26 mouse cellular contexts compared by ENCODE assay signal in the genomic region with DNA sequence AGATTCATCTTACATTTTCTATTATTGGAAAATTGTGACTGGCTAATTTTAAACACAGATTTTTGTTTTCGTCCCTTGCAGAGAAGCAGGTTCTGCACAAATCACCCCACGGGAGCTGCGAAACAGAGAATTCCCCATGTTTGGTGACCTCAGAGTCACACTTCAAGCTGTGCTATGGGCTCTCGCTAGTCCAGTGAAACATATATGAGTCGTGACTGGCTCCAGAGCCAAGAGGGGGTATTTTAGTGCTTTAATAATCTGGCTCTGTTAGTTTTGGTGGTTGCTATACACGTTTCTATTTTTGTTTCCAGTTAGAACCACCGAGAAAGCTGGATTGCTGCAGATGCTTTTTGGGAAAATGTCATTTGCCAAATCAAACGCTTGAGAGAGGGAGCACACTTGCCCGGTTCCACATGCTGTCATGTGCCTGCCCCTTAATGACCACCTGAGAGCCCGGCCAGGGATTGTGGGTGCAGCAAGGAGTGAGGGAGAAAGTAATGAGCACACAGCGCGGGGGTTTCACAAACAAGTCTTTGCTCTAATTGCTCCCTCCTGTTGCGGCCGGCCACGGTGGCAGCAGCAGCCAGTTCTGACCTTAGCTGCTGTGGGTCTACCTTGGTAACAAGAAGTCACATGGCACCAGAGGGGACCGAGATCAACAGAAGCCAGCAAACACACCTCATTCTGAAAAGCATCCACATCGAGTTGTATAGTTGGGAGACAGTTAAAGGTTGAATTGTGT.
DNase-seq lines count a peak whose midpoint lies in the region; ATAC-seq lines count a peak whose summit lies in the region.
"Had no signal": no experiment of that assay in that cellular context is flagged by ENCODE, and none has a peak within 500 bp of the region (broad histone marks: within the 10 kb centered on the region; RNA-seq: fewer than 3 reads in every experiment).

No protein-coding gene starts in this region.

- WGBS in midbrain, embryonic 16.5 days = 69% methylated on average over 17 of the region's 17 CpGs
- WGBS in midbrain, embryonic 14.5 days = 75% methylated on average over 17 of the region's 17 CpGs
- 31% methylated on average over 17 of the region's 17 CpGs for WGBS in limb, embryonic 15.5 days

- H3K9me3 ChIP-seq in midbrain, embryonic 16.5 days (replicated peaks; ENCODE audit: control insufficient read depth, low read length, poor library complexity, severe bottlenecking) = no peaks in the 10 kb centered on the region
- no peaks in the 10 kb centered on the region for H3K9me3 ChIP-seq in midbrain, embryonic 14.5 days (ENCODE audit: control insufficient read depth, low read length)
- no peaks in the 10 kb centered on the region for H3K9me3 ChIP-seq in limb, embryonic 15.5 days
- H3K9me3 ChIP-seq: hindbrain, embryonic 13.5 days; midbrain, embryonic 13.5 days; neural tube, embryonic 15.5 days had no signal

- DNase-seq in heart, adult 11 months = peak; percentile 81
- DNase-seq in heart, postnatal 36 days = no peak
- DNase-seq in midbrain, embryonic 14.5 days = no peak
- peak; percentile 8 to 53 for DNase-seq in kidney, postnatal 25 days
- no peak for DNase-seq in cerebellum, adult 8-10 months
- no peak for DNase-seq in c-Kit-positive CD71-positive TER-119-positive erythroid progenitor cells, embryonic 14.5 days (ENCODE audit: low spot score)
- DNase-seq: adrenal gland, postnatal 10 days; cerebellum, adult 11 months; cerebellum, postnatal 25 days; heart, postnatal 14 days; lung, adult 18-20 months; lung, postnatal 14 days; thymus, adult 18-20 months; thymus, postnatal 4 days had no signal

- no peaks in the 10 kb centered on the region for H3K27me3 ChIP-seq in midbrain, embryonic 16.5 days (ENCODE audit: control insufficient read depth, insufficient read depth, low read depth, low read length)
- no peaks in the 10 kb centered on the region for H3K27me3 ChIP-seq in midbrain, embryonic 14.5 days (ENCODE audit: control insufficient read depth, insufficient read depth, low read length)
- no peaks in the 10 kb centered on the region for H3K27me3 ChIP-seq in limb, embryonic 15.5 days
- H3K27me3 ChIP-seq: heart, embryonic 12.5 days; hindbrain, embryonic 13.5 days; midbrain, embryonic 13.5 days; neural tube, embryonic 15.5 days had no signal

- H3K4me3 ChIP-seq in midbrain, embryonic 16.5 days (ENCODE audit: low read depth, low read length) = no peak overlapping the region
- no peak overlapping the region for H3K4me3 ChIP-seq in midbrain, embryonic 14.5 days (replicated peaks; ENCODE audit: low read depth, low read length)
- no peak overlapping the region for H3K4me3 ChIP-seq in limb, embryonic 15.5 days
- H3K4me3 ChIP-seq: heart, embryonic 12.5 days; hindbrain, embryonic 13.5 days; midbrain, embryonic 13.5 days; myocyte; neural tube, embryonic 15.5 days had no signal

- no peak overlapping the region for H3K9ac ChIP-seq in midbrain, embryonic 16.5 days (ENCODE audit: low read depth, low read length)
- no peak overlapping the region for H3K9ac ChIP-seq in midbrain, embryonic 14.5 days (replicated peaks; ENCODE audit: low read length)
- H3K9ac ChIP-seq in limb, embryonic 15.5 days = no peak overlapping the region
- H3K9ac ChIP-seq: heart, embryonic 12.5 days; hindbrain, embryonic 13.5 days; midbrain, embryonic 13.5 days; neural tube, embryonic 15.5 days had no signal

- 0 out of 2 replicates have a peak, but pooled peaks have one; percentile 8 for ATAC-seq in midbrain, embryonic 16.5 days
- ATAC-seq in midbrain, embryonic 14.5 days (ENCODE audit: low FRiP score, low TSS enrichment) = no peak
- ATAC-seq in limb, embryonic 15.5 days (ENCODE audit: insufficient number of reproducible peaks, low FRiP score, low TSS enrichment, low read depth) = no peak
- ATAC-seq: activated CD4-positive, CD25-positive, alpha-beta regulatory T cell, adult 4 months; forebrain, embryonic 14.5 days; inflammation-experienced regulatory T-cells, adult 6 months; midbrain, embryonic 13.5 days had no signal

- 0 out of 2 replicates have a peak, but pooled peaks cover 3% of the 10 kb centered on the region for H3K4me1 ChIP-seq in midbrain, embryonic 16.5 days (ENCODE audit: control insufficient read depth, insufficient read depth, low read length)
- 0 out of 2 replicates have a peak, but pooled peaks cover under 1% of the 10 kb centered on the region for H3K4me1 ChIP-seq in midbrain, embryonic 14.5 days (ENCODE audit: control insufficient read depth, insufficient read depth, low read length)
- H3K4me1 ChIP-seq in limb, embryonic 15.5 days = 0 out of 2 replicates have a peak, but pooled peaks cover 6% of the 10 kb centered on the region
- H3K4me1 ChIP-seq: heart, embryonic 12.5 days; neural tube, embryonic 15.5 days had no signal

- intact Hi-C loops in heart, postnatal 36 days (cut with DNase I) = no loop called here

- no peak overlapping the region for H3K4me2 ChIP-seq in midbrain, embryonic 16.5 days (ENCODE audit: low read length)
- H3K4me2 ChIP-seq in midbrain, embryonic 14.5 days (ENCODE audit: low read length) = no peak overlapping the region
- peak overlapping the region; percentile 22; the same call in 1 of the 2 replicates for H3K4me2 ChIP-seq in limb, embryonic 15.5 days
- H3K4me2 ChIP-seq: heart, embryonic 12.5 days; hindbrain, embryonic 13.5 days; liver, embryonic 11.5 days; midbrain, embryonic 13.5 days; neural tube, embryonic 15.5 days had no signal

- no peaks in the 10 kb centered on the region for H3K36me3 ChIP-seq in midbrain, embryonic 16.5 days (ENCODE audit: control insufficient read depth, insufficient read depth, low read length)
- no peaks in the 10 kb centered on the region for H3K36me3 ChIP-seq in midbrain, embryonic 14.5 days (ENCODE audit: control insufficient read depth, insufficient read depth, low read length)
- no peaks in the 10 kb centered on the region for H3K36me3 ChIP-seq in limb, embryonic 15.5 days
- H3K36me3 ChIP-seq: G1E; heart, embryonic 12.5 days; hindbrain, embryonic 13.5 days; midbrain, embryonic 13.5 days; neural tube, embryonic 15.5 days had no signal

- H3K27ac ChIP-seq in midbrain, embryonic 16.5 days (ENCODE audit: low read length) = no peak overlapping the region
- H3K27ac ChIP-seq in midbrain, embryonic 14.5 days (replicated peaks; ENCODE audit: low read depth, low read length) = no peak overlapping the region
- peak overlapping the region; percentile 27; the same call in 1 of the 2 replicates for H3K27ac ChIP-seq in limb, embryonic 15.5 days
- H3K27ac ChIP-seq: hindbrain, embryonic 13.5 days; midbrain, embryonic 13.5 days had no signal

Comparison
In these comparisons a context has a peak if more than half of its experiments do, and no peak if none do; other contexts are left out.
1. DNase-seq: peak in heart, adult 11 months (single experiment) and kidney, postnatal 25 days (2 of 2); none in heart, postnatal 36 days (0 of 2), midbrain, embryonic 14.5 days (single experiment), cerebellum, adult 8-10 months (single experiment) and c-Kit-positive CD71-positive TER-119-positive erythroid progenitor cells, embryonic 14.5 days (single experiment).